Mouse (Mus musculus) gastrocnemius, postnatal 25 days (tissue): ENCODE data around the gene Lrrc66. TPM values are rescaled to one million over a fixed set of nuclear protein-coding genes. Genes with fewer than 3 reads are reported as not detected.

Source experiments
- DNase-seq: peaks from one replicate; pipeline ENCODE4 v3.0.0; 2022
- total RNA-seq, 2 experiments: library from RNA; stranded (reverse); gene quantifications; 1 replicate in 1 of 2; 2 replicates in 1 of 2; pipeline ENCODE4 v1.2.3; 2021

The Lrrc66 gene
- total RNA-seq, 2 experiments from 2014 or later = not detected

- no peak for DNase-seq
Observed at GRCm38 (mm10) chr5:73558756-73559155, 73.6 kb downstream of the Lrrc66 start.

DNA sequence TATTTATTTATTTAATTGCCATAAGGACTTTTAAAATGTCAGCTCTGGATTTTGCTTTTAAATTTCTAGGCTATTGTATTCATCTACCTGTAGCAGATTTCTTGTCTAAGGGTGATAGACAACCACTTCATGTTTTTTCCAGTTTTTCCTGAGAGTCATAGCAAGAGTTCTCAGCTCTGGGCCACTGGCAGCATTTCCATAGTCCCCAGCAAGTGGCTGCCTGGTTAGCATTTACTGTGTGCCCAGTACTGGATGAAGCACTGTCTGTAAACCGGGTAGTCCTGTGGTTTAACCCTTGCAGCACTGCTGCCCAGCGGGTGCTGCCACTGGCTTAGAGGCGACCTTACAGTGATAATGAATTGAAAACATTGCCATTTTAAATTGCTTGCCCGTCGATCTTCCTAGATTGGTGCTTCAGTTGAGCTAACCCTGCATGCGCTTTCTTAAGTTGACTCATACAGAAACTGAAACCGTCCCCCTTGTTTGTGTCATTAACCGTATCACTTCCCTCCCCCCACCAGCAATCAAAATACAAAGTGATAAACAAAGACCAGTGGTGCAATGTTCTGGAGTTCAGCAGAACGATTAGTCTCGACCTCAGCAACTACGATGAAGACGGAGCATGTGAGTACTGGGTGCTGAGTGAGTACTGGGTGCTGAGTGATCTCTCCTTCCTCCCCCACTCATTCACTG, 75.4 kb downstream of the Lrrc66 start:
- no peak for DNase-seq

Other genes with a start within 250 kb of the Lrrc66 start
- not detected for gene Cwh43, start 226.5 kb downstream of the Lrrc66 start, total RNA-seq
- 1 to 10 TPM; 8.1 to 9.0 TPM for gene Dcun1d4, start 151.5 kb downstream of the Lrrc66 start, total RNA-seq
- 10 to 100 TPM; 96.5 TPM for gene Sgcb, start 15.3 kb upstream of the Lrrc66 start, total RNA-seq
- gene Spata18, start 18.9 kb upstream of the Lrrc66 start, total RNA-seq = not detected